8 mouse cellular contexts compared by ENCODE assay signal in the genomic region with DNA sequence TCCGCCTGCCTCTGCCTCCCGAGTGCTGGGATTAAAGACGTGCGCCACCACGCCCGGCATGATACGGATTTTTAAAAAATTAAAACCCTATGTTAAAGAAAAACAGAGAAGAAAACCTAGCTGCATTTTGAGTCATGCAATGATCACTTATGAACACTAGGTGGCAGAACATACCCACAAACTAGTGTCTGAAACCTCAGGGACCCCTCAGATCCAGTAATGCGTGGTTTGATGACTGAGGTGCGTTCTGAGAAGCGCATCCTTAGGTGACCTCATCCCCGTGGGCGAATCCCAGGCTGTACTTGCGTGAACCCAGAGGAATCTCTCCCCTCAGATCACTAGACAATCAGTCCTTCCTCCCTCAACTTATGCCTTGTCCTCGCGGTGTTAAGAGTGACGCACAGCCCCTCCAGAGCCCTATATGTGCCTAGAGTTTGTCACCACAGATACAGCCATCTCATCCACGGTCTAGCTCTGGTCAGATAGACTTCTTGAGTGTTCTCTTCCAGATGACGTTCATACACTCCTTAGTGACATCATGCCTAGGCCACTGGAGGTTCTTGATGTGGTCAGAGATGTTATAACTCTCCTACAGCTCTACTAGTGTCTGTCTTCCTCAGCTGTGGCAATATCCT. TPM values are rescaled to one million over a fixed set of nuclear protein-coding genes. Genes with fewer than 3 reads are reported as not detected.
DNase-seq lines count a peak whose midpoint lies in the region; ATAC-seq and TF ChIP-seq lines count a peak whose summit lies in the region.

No protein-coding gene starts in this region.

- ATAC-seq in forebrain, postnatal 0 days, result peak; percentile 82
- ATAC-seq in intestine, embryonic 15.5 days, result 0 out of 2 replicates have a peak, but pooled peaks have one; percentile 45
- no peak for ATAC-seq in lung, embryonic 16.5 days (ENCODE audit: low read depth)

- H3K9ac ChIP-seq in forebrain, postnatal 0 days, result no peak overlapping the region
- H3K9ac ChIP-seq in intestine, embryonic 15.5 days, result no peak overlapping the region
- H3K9ac ChIP-seq in lung, embryonic 16.5 days (ENCODE audit: low read length), result no peak overlapping the region

- no peaks in the 10 kb centered on the region for H3K9me3 ChIP-seq in forebrain, postnatal 0 days (ENCODE audit: low read length)
- H3K9me3 ChIP-seq in intestine, embryonic 15.5 days, result no peaks in the 10 kb centered on the region
- H3K9me3 ChIP-seq in lung, embryonic 16.5 days (ENCODE audit: control insufficient read depth, low read length), result no peaks in the 10 kb centered on the region

- H3K27ac ChIP-seq in layer of hippocampus, adult 2 months, result no peak overlapping the region
- no peak overlapping the region for H3K27ac ChIP-seq in forebrain, postnatal 0 days (ENCODE audit: low read depth, low read length)
- no peak overlapping the region for H3K27ac ChIP-seq in intestine, embryonic 15.5 days
- H3K27ac ChIP-seq in lung, embryonic 16.5 days (ENCODE audit: low read length), result no peak overlapping the region
- H3K27ac ChIP-seq in olfactory bulb, adult 2 months (ENCODE audit: insufficient read depth, low read depth, low read length), result no peak overlapping the region

- H3K27me3 ChIP-seq in forebrain, postnatal 0 days (ENCODE audit: insufficient read depth, low read length), result no peaks in the 10 kb centered on the region
- no peaks in the 10 kb centered on the region for H3K27me3 ChIP-seq in intestine, embryonic 15.5 days (replicated peaks)
- H3K27me3 ChIP-seq in lung, embryonic 16.5 days (ENCODE audit: control insufficient read depth, insufficient read depth, low read depth, low read length), result no peaks in the 10 kb centered on the region

- peak overlapping the region; percentile 24 for H3K4me2 ChIP-seq in forebrain, postnatal 0 days (ENCODE audit: low read depth)
- H3K4me2 ChIP-seq in intestine, embryonic 15.5 days (replicated peaks), result peak overlapping the region; percentile 33; the same call in 1 of the 2 replicates
- H3K4me2 ChIP-seq in lung, embryonic 16.5 days (ENCODE audit: low read depth, low read length), result peak overlapping the region; percentile 22; the same call in 1 of the 2 replicates

- no peak for TF ChIP-seq POLR2A in olfactory bulb, adult 2 months (IDR thresholded peaks at IDR 0.05; ENCODE audit: insufficient read depth, low read depth, low read length)

- H3K36me3 ChIP-seq in forebrain, postnatal 0 days (ENCODE audit: insufficient read depth), result no peaks in the 10 kb centered on the region
- H3K36me3 ChIP-seq in intestine, embryonic 15.5 days, result no peaks in the 10 kb centered on the region
- H3K36me3 ChIP-seq in lung, embryonic 16.5 days (ENCODE audit: control insufficient read depth, insufficient read depth, low read length), result no peaks in the 10 kb centered on the region

- WGBS in forebrain, postnatal 0 days, result 19% methylated on average over 18 of the region's 18 CpGs
- WGBS in intestine, embryonic 15.5 days, result 22% methylated on average over 18 of the region's 18 CpGs
- 17% methylated on average over 18 of the region's 18 CpGs for WGBS in lung, embryonic 16.5 days
- 18% methylated on average over 18 of the region's 18 CpGs for WGBS in olfactory bulb, adult 2 months

- H3K4me3 ChIP-seq in layer of hippocampus, adult 2 months, result peak overlapping the region; percentile 15; the same call in 1 of the 2 replicates
- H3K4me3 ChIP-seq in forebrain, postnatal 0 days (ENCODE audit: low read depth, low read length), result peak overlapping the region; percentile 9; the same call in 1 of the 2 replicates
- H3K4me3 ChIP-seq in intestine, embryonic 15.5 days (replicated peaks), result no peak overlapping the region
- no peak overlapping the region for H3K4me3 ChIP-seq in lung, embryonic 16.5 days (ENCODE audit: low read length)
- no peak overlapping the region for H3K4me3 ChIP-seq in olfactory bulb, adult 2 months (ENCODE audit: insufficient read depth, low read depth, low read length)

- DNase-seq in layer of hippocampus, adult 2 months (ENCODE audit: low spot score in 2 of 2), result peak in 1 of 2 experiments; percentile 48
- no peak for DNase-seq in layer of hippocampus, adult 9-10 months (ENCODE audit: low spot score)
- DNase-seq in R1 (ENCODE audit: low read depth, low spot score), result peak; percentile 64
- DNase-seq in forebrain, postnatal 0 days, result peak; percentile 83
- no peak for DNase-seq in ovary, adult 18-20 months (ENCODE audit: low spot score)

- no peaks in the 10 kb centered on the region for H3K4me1 ChIP-seq in forebrain, postnatal 0 days (ENCODE audit: insufficient read depth)
- H3K4me1 ChIP-seq in intestine, embryonic 15.5 days (replicated peaks), result no peaks in the 10 kb centered on the region
- H3K4me1 ChIP-seq in lung, embryonic 16.5 days (replicated peaks; ENCODE audit: control insufficient read depth, insufficient read depth, low read length), result no peaks in the 10 kb centered on the region
- peaks cover 4% of the 10 kb centered on the region; the same call in 1 of the 2 replicates for H3K4me1 ChIP-seq in olfactory bulb, adult 2 months (ENCODE audit: control insufficient read depth, insufficient read depth, low read length)

- TF ChIP-seq CTCF in layer of hippocampus, adult 2 months (conservative IDR thresholded peaks at IDR 0.05), result peak; percentile 88
- peak; percentile 86 for TF ChIP-seq CTCF in forebrain, postnatal 0 days (IDR thresholded peaks at IDR 0.05; ENCODE audit: low read depth)
- peak; percentile 44; the same call in 1 of the 2 replicates for TF ChIP-seq CTCF in olfactory bulb, adult 2 months (IDR thresholded peaks at IDR 0.05; ENCODE audit: insufficient read depth, low read depth, low read length)

RNA-seq across cellular contexts. Expression of a gene that starts 14.9 kb away (rescaled TPM):
- 10 to 100 TPM; 58.0 to 61.0 TPM for total RNA-seq in layer of hippocampus, adult 2 months (2021)
- 48.6 and 52.2 TPM in 2 replicates for total RNA-seq in forebrain, postnatal 0 days (2014; rRNA removed)
- 6.9 and 11.6 TPM in 2 replicates for polyA plus RNA-seq in forebrain, postnatal 0 days (2015; fragmentation: Nextera tagmentation; extraction: Ambion mirVana)
- polyA plus RNA-seq in intestine, embryonic 15.5 days (2015; fragmentation: Nextera tagmentation; extraction: Ambion mirVana), result 19.1 and 21.8 TPM in 2 replicates
- polyA plus RNA-seq in lung, embryonic 16.5 days (2015; fragmentation: Nextera tagmentation; extraction: Ambion mirVana), result 16.5 and 17.5 TPM in 2 replicates
- polyA plus RNA-seq in olfactory bulb, adult 2 months (2012; ENCODE audit: insufficient read depth, insufficient read length, low replicate concordance, missing spikeins), result not detected in 2 replicates

RNA-seq across cellular contexts. Expression of a gene that starts 59.9 kb away (rescaled TPM):
- under 1 TPM in 1 of 2 experiments, not detected in 1; 0.76 TPM for total RNA-seq in layer of hippocampus, adult 2 months (2021)
- 0.31 and 0.62 TPM in 2 replicates for total RNA-seq in forebrain, postnatal 0 days (2014; rRNA removed)
- polyA plus RNA-seq in forebrain, postnatal 0 days (2015; fragmentation: Nextera tagmentation; extraction: Ambion mirVana), result 0.24 and 0.42 TPM in 2 replicates
- polyA plus RNA-seq in intestine, embryonic 15.5 days (2015; fragmentation: Nextera tagmentation; extraction: Ambion mirVana), result 1.5 TPM in 2 replicates
- polyA plus RNA-seq in lung, embryonic 16.5 days (2015; fragmentation: Nextera tagmentation; extraction: Ambion mirVana), result 0.60 and 0.65 TPM in 2 replicates
- not detected in 2 replicates for polyA plus RNA-seq in olfactory bulb, adult 2 months (2012; ENCODE audit: insufficient read depth, insufficient read length, low replicate concordance, missing spikeins)

Comparison
In these comparisons a context has a peak if more than half of its experiments do, and no peak if none do; other contexts are left out.
1. DNase-seq: peak in R1 (single experiment) and forebrain, postnatal 0 days (single experiment); none in layer of hippocampus, adult 9-10 months (single experiment) and ovary, adult 18-20 months (single experiment).
2. H3K4me3 ChIP-seq: peak in layer of hippocampus, adult 2 months (single experiment) and forebrain, postnatal 0 days (single experiment); none in intestine, embryonic 15.5 days (single experiment), lung, embryonic 16.5 days (single experiment) and olfactory bulb, adult 2 months (single experiment).
3. RNA of a gene that starts 14.9 kb away (polyA plus RNA-seq): not detected in olfactory bulb, adult 2 months; 19.1 to 21.8 TPM in intestine, embryonic 15.5 days, 16.5 to 17.5 TPM in lung, embryonic 16.5 days and 6.9 to 11.6 TPM in forebrain, postnatal 0 days; every median in the first group is over 10 times any median in the second.
4. Peak in every context shown above with its lines, with median percentiles within 50 percentile points of each other: CTCF ChIP-seq and H3K4me2 ChIP-seq.